Mouse (Mus musculus): ENCODE measurements at regions not wholly inside any gene's neighbourhood (a gene's known extent, or its start where the extent isn't known, plus 50 kb on each side); places are given as distances from the start of the nearest gene placed in this dataset.

DNA sequence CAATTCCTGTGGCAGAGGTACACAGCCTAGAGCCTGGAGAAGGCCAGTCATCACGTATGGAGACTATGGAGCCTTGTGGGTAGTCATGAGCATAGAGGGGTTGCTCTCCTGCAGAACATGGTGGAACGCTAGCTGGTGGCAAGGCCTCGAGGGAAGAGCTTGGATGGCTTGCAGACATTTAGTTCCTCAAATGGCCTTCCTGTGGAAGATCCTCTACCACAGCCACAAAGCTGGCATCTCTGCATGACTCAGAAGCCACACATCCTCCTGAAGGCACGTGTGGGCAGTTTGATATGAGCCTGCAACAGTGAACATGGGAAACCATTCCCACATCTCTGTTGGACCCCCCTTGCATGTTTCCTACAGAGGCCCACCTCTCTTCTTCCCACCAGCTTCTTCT is 547.9 kb upstream of the Lrrc6 start:
- Histone ChIP-seq H3K27ac (no peak overlapping the region), H3K4me3 (no peak overlapping the region)
- no peak for TF ChIP-seq CTCF (conservative IDR thresholded peaks at IDR 0.05)
- no peak for DNase-seq (ENCODE audit: low spot score in 2 of 2)

DNA sequence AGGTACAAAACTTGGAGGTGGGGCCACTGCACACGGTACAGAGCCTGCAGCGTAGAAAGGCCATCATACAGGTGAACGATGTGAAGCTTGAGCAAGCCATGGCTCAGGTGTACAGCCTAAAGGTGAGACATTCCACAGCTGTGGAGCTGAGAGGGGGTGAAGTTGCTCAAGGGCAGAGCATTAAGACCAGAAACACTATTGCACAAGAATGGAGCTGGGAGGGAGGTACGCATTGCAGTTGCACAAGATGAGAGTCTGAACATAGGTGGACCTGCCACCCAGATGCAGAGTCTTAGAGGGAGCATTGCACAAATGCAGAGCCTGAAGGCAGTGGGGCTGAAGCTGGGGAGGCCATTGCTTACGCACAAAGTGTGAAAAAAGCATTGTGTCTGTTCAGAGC is 547.4 kb upstream of the Lrrc6 start:
- no peak for TF ChIP-seq CTCF (conservative IDR thresholded peaks at IDR 0.05)
- no peak for DNase-seq (ENCODE audit: low spot score in 2 of 2)
- H3K4me3 ChIP-seq: no peak overlapping the region
- no peak overlapping the region for H3K27ac ChIP-seq

DNA sequence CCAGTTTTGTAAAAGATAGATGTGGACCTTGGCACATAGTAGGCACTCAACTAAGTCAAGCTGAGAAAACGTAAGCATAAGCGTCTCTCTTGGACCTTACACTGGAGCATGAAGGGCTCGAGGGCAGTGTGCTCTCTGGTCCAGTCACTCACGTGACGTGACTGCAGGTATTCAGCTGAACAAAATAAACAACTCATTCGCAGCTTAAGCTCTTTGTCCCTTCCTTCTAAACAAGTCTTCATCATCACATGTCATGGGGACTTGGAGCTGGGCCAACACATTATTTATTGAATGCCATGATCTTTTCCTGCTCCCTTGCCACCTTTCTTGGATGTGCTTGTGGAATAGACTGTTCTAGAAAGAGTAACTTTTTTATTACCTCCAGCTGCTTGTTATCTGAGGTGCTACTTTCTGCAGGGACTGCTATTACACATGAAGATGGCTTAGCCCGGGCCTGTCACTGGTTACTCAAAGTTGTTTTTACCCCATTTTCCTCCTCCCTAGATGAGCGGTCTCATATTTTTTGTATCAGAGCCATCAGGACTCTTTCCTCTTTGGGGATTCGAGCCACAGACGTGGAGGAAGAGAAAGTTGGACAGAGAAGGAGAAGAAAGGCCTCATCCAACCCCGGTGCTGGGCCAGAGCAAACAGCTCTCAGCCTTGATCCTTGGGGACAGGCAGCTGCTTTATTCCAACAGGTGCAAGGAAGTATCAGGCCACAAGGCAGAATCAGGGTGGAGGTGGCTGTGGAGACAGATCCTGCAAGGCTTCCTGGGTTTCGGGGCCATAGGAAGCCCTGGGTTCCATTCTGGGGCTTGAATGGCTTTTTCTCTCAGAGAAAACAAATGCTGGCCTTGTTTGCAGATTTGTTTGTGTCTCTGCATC is 545.5 kb upstream of the Lrrc6 start:
- Histone ChIP-seq H3K4me3 (no peak overlapping the region), H3K27ac (no peak overlapping the region)
- no peak for TF ChIP-seq CTCF (conservative IDR thresholded peaks at IDR 0.05)
- DNase-seq (ENCODE audit: low spot score in 2 of 2): no peak

- H3K4me3 ChIP-seq: no peak overlapping the region
- no peak for DNase-seq (ENCODE audit: low spot score in 2 of 2)
- no peak overlapping the region for H3K27ac ChIP-seq
- no peak for TF ChIP-seq CTCF (conservative IDR thresholded peaks at IDR 0.05)
Measured at GRCm38 (mm10) chr15:67045329-67045728, 544.6 kb upstream of the Lrrc6 start.

- Histone ChIP-seq H3K4me3 (no peak overlapping the region), H3K27ac (no peak overlapping the region)
- DNase-seq (ENCODE audit: low spot score in 2 of 2): no peak
- TF ChIP-seq CTCF (conservative IDR thresholded peaks at IDR 0.05): no peak
Measured at GRCm38 (mm10) chr15:67044806-67045205, 544.1 kb upstream of the Lrrc6 start.

GRCm38 (mm10) chr15:67042131-67042530 is 541.4 kb upstream of the Lrrc6 start:
- no peak for DNase-seq (ENCODE audit: low spot score in 2 of 2)
- no peak overlapping the region for H3K27ac ChIP-seq
- no peak overlapping the region for H3K4me3 ChIP-seq
- TF ChIP-seq CTCF (conservative IDR thresholded peaks at IDR 0.05): peak; percentile 72

DNA sequence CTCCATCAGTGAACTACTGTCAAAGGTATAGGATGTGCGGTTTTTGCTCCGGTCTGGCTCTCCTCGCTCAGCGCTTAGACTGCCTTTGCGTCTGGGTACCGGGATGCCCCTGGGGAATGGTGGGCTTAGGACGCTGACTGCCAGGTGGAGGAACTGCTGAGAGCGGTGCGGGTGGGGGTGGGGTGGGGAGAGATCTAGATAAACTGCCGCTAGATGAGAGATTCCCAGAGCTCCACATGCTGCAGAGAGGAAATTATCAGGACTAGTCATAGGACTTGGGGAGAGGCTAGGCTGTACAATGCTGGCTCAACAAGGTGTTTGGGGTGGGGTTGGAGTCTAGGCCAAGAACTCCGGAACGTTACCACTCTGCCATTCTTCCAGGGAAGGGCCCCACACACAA is 539.5 kb upstream of the Lrrc6 start:
- no peak for DNase-seq (ENCODE audit: low spot score in 2 of 2)
- Histone ChIP-seq H3K4me3 (no peak overlapping the region), H3K27ac (no peak overlapping the region)
- no peak for TF ChIP-seq CTCF (conservative IDR thresholded peaks at IDR 0.05)

DNA sequence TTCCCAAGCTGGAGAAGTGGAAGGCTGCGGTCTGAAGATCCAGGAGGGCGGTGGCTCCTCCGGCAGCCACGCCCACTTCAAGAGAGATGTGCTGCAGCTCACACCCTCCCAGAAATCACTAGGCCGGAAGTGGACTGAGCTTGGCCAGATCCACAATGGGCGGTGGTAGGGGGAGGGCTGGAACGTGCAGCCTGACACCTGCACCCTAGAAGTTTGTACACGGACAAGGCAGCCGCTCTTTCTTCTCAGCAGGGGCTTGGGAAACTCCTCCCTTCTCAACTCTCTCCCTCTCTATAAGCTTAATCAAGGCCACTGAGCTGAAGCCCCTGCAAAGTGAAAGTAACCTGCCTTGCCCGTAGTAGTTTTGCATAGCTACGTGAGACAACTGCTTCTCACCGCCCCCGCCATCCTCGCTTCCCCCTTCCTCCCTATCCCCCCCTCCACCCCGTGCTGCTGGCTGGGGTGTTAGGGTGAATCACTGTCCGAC is 538.8 kb upstream of the Lrrc6 start:
- no peak for DNase-seq (ENCODE audit: low spot score in 2 of 2)
- no peak for TF ChIP-seq CTCF (conservative IDR thresholded peaks at IDR 0.05)
- H3K4me3 ChIP-seq: peak overlapping the region; percentile 53
- H3K27ac ChIP-seq: peak overlapping the region; percentile 28

GRCm38 (mm10) chr15:67037647-67038046 is 536.9 kb upstream of the Lrrc6 start:
- no peak for DNase-seq (ENCODE audit: low spot score in 2 of 2)
- TF ChIP-seq CTCF (conservative IDR thresholded peaks at IDR 0.05): no peak
- no peak overlapping the region for H3K27ac ChIP-seq
- H3K4me3 ChIP-seq: no peak overlapping the region

DNA sequence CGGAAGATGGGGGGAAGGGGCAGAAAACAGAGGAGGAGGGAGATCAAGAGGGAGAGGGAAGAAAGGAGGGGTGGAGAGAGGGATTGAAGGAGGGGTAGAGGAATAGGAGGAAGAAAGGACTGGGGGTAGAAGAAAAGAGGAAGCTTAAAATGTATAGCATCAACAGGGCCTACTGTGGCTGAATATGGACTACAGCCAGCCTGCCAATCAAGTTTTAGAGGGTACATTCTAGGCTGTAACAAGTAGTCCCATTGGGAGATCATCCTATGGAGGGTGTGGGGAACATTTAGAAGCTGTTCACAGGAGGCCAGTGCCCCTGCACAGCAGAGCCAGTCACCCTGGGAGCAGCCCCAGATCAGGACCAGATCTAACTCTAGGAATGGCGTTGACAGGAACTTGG is 535.6 kb upstream of the Lrrc6 start:
- Histone ChIP-seq H3K4me3 (no peak overlapping the region), H3K27ac (no peak overlapping the region)
- no peak for DNase-seq (ENCODE audit: low spot score in 2 of 2)
- no peak for TF ChIP-seq CTCF (conservative IDR thresholded peaks at IDR 0.05)

GRCm38 (mm10) chr15:67033936-67034335 is 533.2 kb upstream of the Lrrc6 start:
- H3K4me3 ChIP-seq: no peak overlapping the region
- no peak for TF ChIP-seq CTCF (conservative IDR thresholded peaks at IDR 0.05)
- no peak overlapping the region for H3K27ac ChIP-seq
- no peak for DNase-seq (ENCODE audit: low spot score in 2 of 2)

GRCm38 (mm10) chr15:67031866-67032526 is 531.3 kb upstream of the Lrrc6 start:
- no peak for DNase-seq (ENCODE audit: low spot score in 2 of 2)
- no peak overlapping the region for H3K4me3 ChIP-seq
- no peak for TF ChIP-seq CTCF (conservative IDR thresholded peaks at IDR 0.05)
- no peak overlapping the region for H3K27ac ChIP-seq

- TF ChIP-seq CTCF (conservative IDR thresholded peaks at IDR 0.05): no peak
- H3K27ac ChIP-seq: no peak overlapping the region
- no peak for DNase-seq (ENCODE audit: low spot score in 2 of 2)
Measured at GRCm38 (mm10) chr15:67030975-67031374, 530.3 kb upstream of the Lrrc6 start.

GRCm38 (mm10) chr15:67028161-67028560 is 527.5 kb upstream of the Lrrc6 start:
- Histone ChIP-seq H3K27ac (no peak overlapping the region), H3K4me3 (no peak overlapping the region)
- DNase-seq (ENCODE audit: low spot score in 2 of 2): no peak
- no peak for TF ChIP-seq CTCF (conservative IDR thresholded peaks at IDR 0.05)

More at GRCm38 (mm10) chr15:67030975-67031374, 530.3 kb upstream of the Lrrc6 start:
- H3K4me3 ChIP-seq: no peak overlapping the region

Measured in layer of hippocampus, adult 2 months (tissue).